Mouse (Mus musculus): ENCODE results near the gene Map4k3.

Map4k3 gene

GRCm38 (mm10) chr17:80729825-80730224, 1.5 kb upstream of the Map4k3 start:
- DNase-seq (ENCODE audit: low spot score in 2 of 2): no peak

DNA sequence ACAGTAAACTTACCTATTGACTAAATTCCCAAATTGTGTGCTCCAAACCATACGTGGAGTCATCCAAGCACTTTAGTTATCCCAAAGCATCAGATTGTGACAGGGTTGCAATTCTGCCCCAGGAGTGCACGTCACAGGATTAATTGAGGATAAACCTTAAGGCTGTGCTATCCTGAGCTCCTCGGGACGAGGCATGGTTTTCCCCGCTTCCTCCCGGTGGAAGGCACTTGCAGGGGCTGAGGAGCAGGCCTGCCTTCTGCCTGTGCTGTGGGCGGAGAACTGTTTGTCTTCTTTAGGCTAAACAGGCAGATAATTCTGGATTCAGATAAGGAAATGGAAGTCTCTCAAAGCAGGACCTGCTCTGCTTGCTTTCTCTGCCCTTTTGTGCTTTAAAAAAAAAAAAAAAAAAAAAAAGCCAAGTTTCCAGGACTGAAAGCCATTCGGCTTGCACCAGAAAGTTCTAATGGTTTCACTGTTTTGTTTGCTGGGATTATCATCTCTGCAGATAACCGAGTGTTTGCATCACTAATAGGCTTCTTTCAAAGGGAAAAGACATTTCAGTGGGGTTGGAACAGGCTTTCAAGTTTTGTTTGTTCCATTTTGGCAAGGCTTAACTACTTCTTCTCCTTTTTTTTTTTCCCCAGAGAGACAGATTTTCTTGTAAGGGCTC, 930 bp upstream of the Map4k3 start:
- DNase-seq (ENCODE audit: low spot score in 2 of 2): no peak

DNA sequence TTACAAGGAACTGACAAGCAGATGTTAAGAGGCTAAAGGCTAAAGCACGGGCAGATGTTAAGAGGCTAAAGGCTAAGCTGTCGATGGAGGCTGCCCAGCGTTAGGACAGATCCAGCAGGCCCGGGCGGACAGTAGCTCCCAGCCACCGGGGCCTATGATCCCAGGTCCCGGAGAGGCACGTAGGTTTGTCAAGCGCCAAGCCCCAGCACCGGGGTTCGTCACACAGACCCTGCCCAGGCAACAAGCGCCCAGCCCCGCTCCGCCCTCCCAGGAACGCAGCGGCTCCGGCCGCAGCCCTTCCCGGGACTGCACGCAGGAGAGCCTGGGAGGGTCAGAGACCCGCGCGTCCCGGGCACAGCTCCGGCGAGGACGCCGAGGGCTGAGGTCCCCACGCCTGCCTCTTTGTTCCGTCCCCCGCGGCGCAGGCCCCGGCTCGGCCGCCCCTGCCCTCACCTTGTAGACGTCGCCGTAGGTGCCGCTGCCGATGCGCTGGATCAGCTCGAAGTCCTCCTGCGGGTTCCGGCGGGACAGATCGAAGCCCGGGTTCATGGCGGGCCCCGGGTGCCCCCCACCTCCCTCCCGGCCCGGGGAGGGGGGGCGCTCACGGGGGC, 839 bp downstream of the Map4k3 start:
- peak in 1 of 2 experiments; percentile 32 for DNase-seq (ENCODE audit: low spot score in 2 of 2)

- DNase-seq (ENCODE audit: low spot score in 2 of 2): no peak
Observed at GRCm38 (mm10) chr17:80726821-80727220, 1.5 kb downstream of the Map4k3 start.

DNA sequence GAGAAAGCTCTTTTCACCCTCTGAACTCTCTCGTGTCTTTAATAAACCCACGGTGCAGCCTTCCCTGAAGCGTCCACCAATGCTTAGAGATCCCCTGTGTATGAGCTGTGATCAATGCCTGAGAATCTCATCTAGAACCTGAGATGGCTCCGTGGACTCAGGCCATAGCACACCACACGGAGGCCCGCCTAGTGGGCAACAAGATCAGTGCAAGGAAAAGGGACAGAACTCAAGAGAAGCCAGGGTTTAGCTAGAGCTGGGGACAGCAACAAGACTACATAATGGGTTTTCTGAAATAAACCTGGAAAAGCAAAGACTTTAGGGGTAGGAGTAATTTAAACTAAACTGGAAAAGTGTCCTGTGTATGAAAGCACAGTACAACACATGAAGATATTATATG, 5.2 kb downstream of the Map4k3 start:
- no peak for DNase-seq (ENCODE audit: low spot score in 2 of 2)

DNA sequence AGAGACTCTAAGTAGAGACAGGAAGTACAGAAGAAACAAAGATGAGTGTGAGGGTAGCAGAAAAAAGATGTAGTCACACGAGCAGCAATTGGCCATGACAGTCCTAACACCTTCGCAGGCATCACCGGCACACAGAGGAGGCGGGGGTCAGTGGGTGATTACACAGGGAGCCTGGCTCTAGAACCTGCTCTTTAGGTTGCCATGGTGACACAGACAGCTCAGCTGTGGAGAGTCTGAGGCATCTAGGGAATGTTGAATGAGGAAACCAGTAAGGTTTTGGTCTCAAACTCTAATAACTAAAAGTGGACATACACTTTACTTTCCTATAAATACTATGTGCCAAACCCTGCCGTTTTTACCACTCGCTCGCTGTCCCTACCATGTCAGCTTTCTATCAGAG, 6.6 kb downstream of the Map4k3 start:
- no peak for DNase-seq (ENCODE audit: low spot score in 2 of 2)

- DNase-seq (ENCODE audit: low spot score in 2 of 2): no peak
Observed at GRCm38 (mm10) chr17:80719309-80719708, 9.0 kb downstream of the Map4k3 start.

GRCm38 (mm10) chr17:80718243-80718642, 10.0 kb downstream of the Map4k3 start:
- no peak for DNase-seq (ENCODE audit: low spot score in 2 of 2)

- no peak for DNase-seq (ENCODE audit: low spot score in 2 of 2)
Observed at GRCm38 (mm10) chr17:80713588-80713987, 14.7 kb downstream of the Map4k3 start.

DNA sequence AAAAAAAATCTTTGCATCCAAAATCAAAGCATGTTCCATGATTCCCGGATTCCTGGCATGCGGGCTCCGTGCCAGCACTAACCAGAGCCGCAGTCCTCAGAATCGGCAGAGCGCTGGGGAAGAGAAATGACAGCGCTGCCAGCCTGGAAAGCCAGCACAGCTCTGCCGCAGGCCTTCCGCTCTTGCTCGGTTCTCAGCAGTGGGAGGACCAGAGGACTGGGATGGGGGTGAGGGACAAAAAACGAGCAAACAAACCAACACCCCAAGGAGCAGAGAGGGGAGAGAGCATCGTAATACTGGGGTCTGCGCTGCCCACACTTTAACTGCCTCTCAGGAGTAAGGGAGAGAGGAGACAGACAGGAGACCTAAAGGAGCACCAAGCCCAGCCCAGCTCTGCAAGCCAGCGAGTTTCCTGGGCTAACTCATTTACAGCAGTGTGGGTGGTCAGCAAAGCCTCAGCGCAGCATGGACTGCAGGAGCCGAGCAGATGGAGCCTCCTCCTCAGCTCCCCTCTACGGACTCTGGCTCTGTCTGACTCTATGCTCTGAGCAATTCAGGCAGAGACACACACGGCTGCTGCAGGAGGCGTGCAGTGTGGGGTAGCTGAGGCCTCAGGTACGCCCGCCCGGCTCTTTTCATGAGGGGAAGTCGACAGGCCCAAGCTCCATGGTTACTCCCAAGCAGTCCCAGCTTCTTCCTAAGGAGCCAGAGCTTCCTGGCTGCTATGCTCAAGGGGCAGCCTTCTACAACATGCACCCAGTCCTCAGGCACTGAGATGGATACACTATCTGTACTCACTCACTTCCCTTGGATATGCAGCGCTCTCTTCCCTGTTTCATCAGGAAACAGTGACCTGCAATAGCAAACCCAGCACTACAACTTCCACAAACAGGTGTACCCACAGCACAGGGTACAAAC, 18.1 kb downstream of the Map4k3 start:
- peak; percentile 81 to 83 for DNase-seq (ENCODE audit: low spot score in 2 of 2)

GRCm38 (mm10) chr17:80708803-80709202, 19.5 kb downstream of the Map4k3 start:
- DNase-seq (ENCODE audit: low spot score in 2 of 2): no peak

GRCm38 (mm10) chr17:80707176-80707575, 21.1 kb downstream of the Map4k3 start:
- peak in 1 of 2 experiments; percentile 47 for DNase-seq (ENCODE audit: low spot score in 2 of 2)

GRCm38 (mm10) chr17:80706608-80707007, 21.7 kb downstream of the Map4k3 start:
- no peak for DNase-seq (ENCODE audit: low spot score in 2 of 2)

- no peak for DNase-seq (ENCODE audit: low spot score in 2 of 2)
Observed at GRCm38 (mm10) chr17:80701687-80702086, 26.6 kb downstream of the Map4k3 start.

- DNase-seq (ENCODE audit: low spot score in 2 of 2): no peak
Observed at GRCm38 (mm10) chr17:80698930-80699329, 29.4 kb downstream of the Map4k3 start.

DNA sequence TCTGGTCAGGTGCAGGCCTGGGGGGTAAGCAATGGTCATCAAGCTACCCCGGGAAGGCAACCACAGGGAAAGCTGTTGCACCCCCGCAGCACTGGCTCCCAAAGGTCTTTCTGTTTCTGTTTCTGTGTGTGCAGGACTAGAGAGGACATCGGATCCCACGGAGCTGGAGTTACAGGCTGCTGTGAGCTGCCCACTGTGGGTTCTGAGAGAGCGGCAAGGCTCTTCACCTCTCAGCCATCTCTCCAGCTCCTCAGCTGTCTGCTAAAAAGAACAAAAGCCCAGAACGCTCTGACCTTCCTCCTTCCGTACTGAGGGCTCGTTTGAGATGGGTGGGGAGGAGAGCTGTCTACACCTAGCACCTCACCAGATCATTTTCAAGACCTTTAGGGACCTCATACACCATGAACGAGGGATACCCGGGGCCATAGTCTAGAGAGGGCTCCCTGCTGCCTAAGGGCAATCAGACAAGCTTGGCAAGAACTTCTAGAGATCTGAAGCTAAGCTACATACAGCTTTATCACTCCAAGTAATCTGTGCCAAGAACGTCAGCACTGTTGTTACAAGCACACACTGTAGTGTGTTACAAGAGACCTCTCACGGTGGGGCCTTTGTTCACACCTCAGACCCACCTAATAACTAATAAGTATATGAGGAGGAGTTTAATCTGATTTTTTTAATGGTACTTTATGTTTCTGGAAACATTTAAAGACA, 29.9 kb downstream of the Map4k3 start:
- DNase-seq (ENCODE audit: low spot score in 2 of 2): no peak

GRCm38 (mm10) chr17:80696956-80697355, 31.3 kb downstream of the Map4k3 start:
- no peak for DNase-seq (ENCODE audit: low spot score in 2 of 2)

- DNase-seq (ENCODE audit: low spot score in 2 of 2): no peak
Observed at GRCm38 (mm10) chr17:80696210-80696609, 32.1 kb downstream of the Map4k3 start.

- no peak for DNase-seq (ENCODE audit: low spot score in 2 of 2)
Observed at GRCm38 (mm10) chr17:80693707-80694106, 34.6 kb downstream of the Map4k3 start.

GRCm38 (mm10) chr17:80692183-80692582, 36.1 kb downstream of the Map4k3 start:
- no peak for DNase-seq (ENCODE audit: low spot score in 2 of 2)

DNA sequence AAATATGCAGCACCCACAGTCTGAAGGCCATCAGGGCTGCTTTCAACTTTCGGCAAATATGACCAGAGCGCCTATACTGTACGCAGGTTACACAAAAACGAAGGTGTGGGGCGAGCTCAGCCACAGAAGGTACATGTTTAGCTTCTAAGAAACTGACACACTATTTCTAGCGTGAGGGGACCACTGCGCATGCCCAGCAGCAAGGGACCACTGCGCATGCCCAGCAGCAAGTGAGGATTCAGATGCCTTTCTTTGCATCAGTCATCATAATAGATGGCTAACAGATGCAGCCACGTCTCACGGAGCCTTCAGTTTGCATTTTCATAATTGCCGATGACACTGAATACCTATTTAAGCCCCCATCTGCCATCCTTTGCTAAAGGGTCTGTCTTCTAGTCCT, 39.6 kb downstream of the Map4k3 start:
- no peak for DNase-seq (ENCODE audit: low spot score in 2 of 2)

GRCm38 (mm10) chr17:80686066-80686465, 42.2 kb downstream of the Map4k3 start:
- no peak for DNase-seq (ENCODE audit: low spot score in 2 of 2)

All from right cerebral cortex, postnatal 36 days (tissue).